Mouse (Mus musculus) ovary, adult 18-20 months (tissue): ENCODE results near the gene Isca1.
"Not testable (repeated sequence)": the region's sequence is repeated elsewhere in the genome, so short reads cannot be mapped to it uniquely, and the experiment has no call there.

Experiments used
- DNase-seq: peaks from one replicate; pipeline ENCODE4 v3.0.0; 2022; ENCODE audit warnings: low spot score, mixed read lengths

The Isca1 gene

DNA sequence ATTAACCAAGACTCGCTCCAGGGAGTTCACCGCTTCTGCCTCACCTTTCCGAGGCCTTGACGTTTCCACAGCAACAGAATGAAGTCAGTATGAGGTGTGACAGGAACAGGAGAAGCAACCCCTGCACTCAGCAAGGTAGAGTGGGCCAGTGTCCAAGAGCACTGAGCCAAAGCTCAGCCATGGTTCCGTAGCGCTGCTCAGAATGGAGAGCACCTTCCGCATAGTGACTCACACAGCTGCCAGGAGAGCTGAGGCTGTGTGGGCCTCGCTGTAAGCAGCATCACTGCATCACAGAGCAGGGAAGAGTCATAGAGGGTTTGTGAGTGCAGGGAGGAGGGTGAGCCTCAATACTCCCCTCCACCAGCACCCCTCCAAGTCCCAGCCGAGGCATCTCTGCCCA, 22.9 kb downstream of the Isca1 start, which contains the start of gene 1700014D04Rik:
TSS of gene 1700014D04Rik (minus strand) at position 42 of the 400 bp plus-strand sequence.
- DNase-seq: no peak

DNA sequence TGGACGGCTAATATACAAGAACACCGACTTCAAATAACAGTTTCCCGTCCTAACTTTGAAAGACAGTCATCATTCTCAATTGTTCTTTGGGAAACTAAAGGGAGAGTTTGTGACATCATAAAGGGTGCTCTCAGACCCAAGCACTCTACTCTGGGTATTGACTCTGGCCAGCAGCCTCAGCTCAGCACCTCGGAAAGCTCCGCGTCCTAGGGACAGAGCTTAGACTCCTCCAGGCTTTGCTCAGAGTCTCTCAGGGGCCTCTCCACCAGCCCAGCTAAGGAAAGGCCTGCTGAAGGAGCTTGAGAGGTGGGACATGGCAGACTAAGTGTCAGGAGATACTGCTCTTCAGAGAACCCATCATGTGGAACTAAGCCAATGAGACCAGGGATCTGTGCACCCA, 23.4 kb downstream of the Isca1 start:
- DNase-seq: no peak

- no peak for DNase-seq
These were observed 24.1 kb downstream of the Isca1 start for GRCm38 (mm10) chr13:59745462-59745861.

- DNase-seq: no peak
These were observed 27.9 kb downstream of the Isca1 start for GRCm38 (mm10) chr13:59741697-59742096.

- DNase-seq: peak; percentile 38
These were observed 28.5 kb downstream of the Isca1 start for GRCm38 (mm10) chr13:59741096-59741495.

- DNase-seq: no peak
These were observed 30.2 kb downstream of the Isca1 start for GRCm38 (mm10) chr13:59739397-59739796.

DNA sequence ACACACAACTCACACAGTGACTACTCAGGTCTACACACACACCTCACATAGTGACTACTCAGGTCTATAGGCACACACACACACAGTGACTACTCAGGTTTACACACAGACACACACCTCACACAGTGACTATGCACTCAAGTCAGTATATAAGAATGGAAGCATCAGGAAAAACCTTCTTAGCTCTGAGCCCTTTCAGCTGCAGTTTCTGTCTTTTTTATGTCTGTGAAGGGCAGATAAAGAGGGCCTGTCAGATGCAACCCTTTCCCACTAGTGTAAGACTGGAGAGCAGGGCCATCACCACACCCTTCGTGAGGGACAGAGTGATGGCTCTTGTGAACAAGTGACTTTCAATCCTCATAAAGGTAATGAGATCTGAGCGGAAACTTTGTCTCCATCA, 31.2 kb downstream of the Isca1 start:
- DNase-seq: no peak

DNA sequence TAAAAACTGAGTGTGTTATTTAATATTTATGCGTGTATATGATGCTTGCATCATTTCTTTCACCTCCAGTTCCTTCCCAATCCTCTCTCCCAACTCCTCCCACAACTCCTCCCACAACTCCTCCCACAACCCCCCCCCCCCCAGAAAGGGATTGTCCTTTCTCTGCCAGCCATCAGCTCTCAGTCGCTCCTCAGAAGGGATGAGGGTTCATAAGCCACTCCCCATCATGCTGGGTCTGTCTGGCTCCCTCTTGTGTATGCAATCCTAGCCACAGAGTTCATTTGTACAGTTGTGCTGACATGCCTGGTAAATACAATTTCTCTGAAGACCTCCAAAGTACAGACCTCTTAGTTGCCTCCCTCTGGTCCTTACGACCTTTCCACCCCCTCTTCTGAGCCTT, 34.4 kb downstream of the Isca1 start:
- DNase-seq: no peak

GRCm38 (mm10) chr13:59734347-59734746, 35.3 kb downstream of the Isca1 start:
- not testable (repeated sequence) for DNase-seq

- no peak for DNase-seq
These were observed 35.7 kb downstream of the Isca1 start for GRCm38 (mm10) chr13:59733936-59734335.

DNA sequence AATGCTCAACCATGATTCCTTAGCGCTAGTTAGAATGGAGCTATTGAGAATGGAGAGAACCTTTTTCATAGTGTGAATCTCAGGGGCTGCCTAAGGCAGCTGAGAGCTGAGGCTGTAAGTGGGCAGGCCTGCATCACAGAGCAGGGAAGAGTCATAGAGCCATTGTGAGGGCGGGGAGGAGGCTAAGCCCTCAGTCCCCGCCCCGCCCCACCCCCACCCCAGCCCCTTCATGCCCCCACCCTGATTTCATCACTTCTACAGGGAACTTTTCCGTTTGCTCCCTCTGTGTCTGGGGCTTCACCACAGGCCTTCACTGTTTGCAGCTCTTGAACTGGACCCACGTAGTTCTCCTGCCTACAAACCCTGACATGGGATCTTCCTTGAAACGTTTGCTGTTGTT, 38.0 kb downstream of the Isca1 start, which contains the start of gene Spata31d1d:
TSS of gene Spata31d1d (minus strand) at position 101 of the 400 bp plus-strand sequence.
- no peak for DNase-seq

DNA sequence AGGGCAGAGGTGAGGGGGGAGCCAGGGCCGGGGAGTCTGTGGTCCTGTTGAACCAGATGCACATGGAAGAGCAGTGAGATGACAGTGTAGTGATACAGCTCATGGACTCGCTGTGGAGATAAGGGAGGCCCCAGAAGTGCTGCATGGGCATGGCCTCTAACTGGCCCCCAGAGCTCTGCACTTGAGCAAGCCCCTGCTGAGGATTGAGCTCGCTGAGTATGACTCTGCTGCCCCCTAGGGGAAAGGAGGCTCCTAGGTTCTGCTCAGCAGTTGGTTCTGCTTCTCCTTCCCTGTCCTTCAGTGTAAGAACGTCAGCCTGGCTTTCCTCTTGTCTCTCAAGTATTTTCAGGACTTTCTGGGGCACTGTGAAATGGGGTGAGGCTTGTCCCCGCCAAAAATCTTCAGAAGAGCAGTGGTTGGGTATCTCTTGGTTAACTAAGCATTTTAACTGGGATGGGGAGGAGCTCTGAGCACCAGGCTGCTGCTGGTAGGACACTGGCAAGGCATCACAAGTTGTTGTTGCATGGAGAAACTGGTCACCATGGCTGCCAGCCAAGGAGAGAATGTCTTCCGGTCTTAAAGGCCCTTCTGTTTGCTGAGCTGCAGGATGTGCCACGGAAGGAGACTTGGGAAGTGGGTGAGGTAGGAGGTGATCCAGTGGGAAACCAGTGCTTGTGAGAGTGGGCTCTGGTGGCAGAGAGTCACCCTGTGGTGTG, 41.1 kb downstream of the Isca1 start:
- peak; percentile 47 for DNase-seq

DNA sequence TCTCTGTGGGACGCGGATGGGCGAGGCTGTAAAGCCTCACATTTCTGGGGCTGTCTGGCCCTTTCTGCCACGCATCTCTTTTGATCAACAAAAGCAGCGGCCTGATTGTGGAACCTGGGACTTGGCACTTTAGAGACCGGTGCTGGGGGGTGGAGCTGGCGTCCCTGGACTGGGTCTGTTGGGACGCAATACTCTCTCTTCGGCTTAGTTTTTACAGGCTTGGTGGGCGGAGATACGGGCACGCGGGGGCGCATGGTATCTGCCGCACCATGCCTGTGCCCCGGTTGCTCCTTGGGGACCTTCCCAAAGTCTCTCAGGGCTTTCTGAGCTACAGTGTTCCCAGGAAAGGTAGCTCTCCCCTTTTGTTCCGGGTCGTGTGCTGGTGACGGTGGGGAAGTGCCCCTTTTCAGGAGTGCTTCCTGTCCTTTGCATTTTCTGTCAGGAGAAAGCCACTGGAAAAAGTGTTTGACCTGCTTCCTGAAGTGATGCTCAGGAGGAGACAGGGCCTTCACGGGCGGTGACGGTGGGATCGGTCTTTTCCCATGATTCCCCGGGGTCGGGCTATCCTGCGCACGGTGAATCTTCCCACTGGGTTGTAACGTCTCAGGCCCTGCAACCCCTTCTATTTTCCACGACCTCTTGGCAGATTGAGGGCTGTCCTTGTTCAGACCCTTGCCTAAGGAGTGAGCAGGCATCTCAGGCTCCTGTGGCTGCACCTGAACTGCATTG, 43.3 kb downstream of the Isca1 start:
- no peak for DNase-seq

- DNase-seq: not testable (repeated sequence)
These were observed 47.5 kb downstream of the Isca1 start for GRCm38 (mm10) chr13:59722089-59722488.

GRCm38 (mm10) chr13:59719475-59719874, 50.1 kb downstream of the Isca1 start:
- no peak for DNase-seq

GRCm38 (mm10) chr13:59718857-59719440, 50.7 kb downstream of the Isca1 start:
- DNase-seq: not testable (repeated sequence)

- DNase-seq: no peak
These were observed 55.9 kb downstream of the Isca1 start for GRCm38 (mm10) chr13:59713710-59714109.

GRCm38 (mm10) chr13:59711984-59712383, 57.6 kb downstream of the Isca1 start, which contains the start of gene Spata31d1b:
Spata31d1b (plus strand) TSS chr13:59712284.
- not testable (repeated sequence) for DNase-seq

DNA sequence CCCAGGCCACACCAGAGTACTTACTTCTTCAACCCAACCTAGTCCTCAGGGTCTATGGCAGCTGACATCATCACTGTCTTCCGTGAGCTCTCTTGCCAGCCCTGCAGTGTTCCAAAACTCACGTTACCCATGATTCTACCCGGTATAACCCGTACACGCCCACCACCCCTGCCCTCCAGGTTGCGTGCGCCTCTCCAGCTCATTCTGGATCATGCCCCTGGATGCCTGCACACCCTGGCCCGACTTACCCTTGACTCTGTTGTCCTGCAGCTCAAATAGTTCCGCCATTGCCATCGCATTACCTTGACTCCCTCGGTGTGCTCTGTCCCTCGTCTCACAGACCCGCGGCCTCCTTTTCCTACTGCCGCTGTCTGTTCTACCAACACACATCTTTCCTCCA, 59.4 kb downstream of the Isca1 start, which contains the start of gene Spata31d1a:
TSS of gene Spata31d1a (minus strand) at position 101 of the 400 bp plus-strand sequence.
- no peak for DNase-seq
